Mouse (Mus musculus): ENCODE data around the gene Zfp61. TPM values are rescaled to one million over a fixed set of nuclear protein-coding genes. Genes with fewer than 3 reads are reported as not detected.

Zfp61 gene
- total RNA-seq (2021): 10 to 100 TPM; 21.6 to 24.2 TPM
- long read RNA-seq, experiment 1, transcript Zfp61-201 (7 exons, 2,480 nt): major isoform, 7 of 19 reads
- long read RNA-seq, experiment 1, partial matches to known transcripts: 1 of 19 reads
- long read RNA-seq, experiment 1, other reads (novel, unspliced or antisense): 11 of 19 reads
- long read RNA-seq, experiment 2, transcript Zfp61-201 (7 exons, 2,480 nt): major isoform, 8 of 17 reads
- long read RNA-seq, experiment 2, partial matches to known transcripts: 1 of 17 reads
- long read RNA-seq, experiment 2, other reads (novel, unspliced or antisense): 8 of 17 reads

GRCm38 (mm10) chr7:24300771-24301282, at the start of gene Zfp61:
Gene Zfp61, minus strand, starts transcription at chr7:24301232.
- no peak for TF ChIP-seq CTCF (conservative IDR thresholded peaks at IDR 0.05)
- no peak for DNase-seq (ENCODE audit: low spot score in 2 of 2)
- Histone ChIP-seq H3K27ac (peak within 1 kb of the TSS; percentile 95; the same call in 1 of the 2 replicates), H3K4me3 (peak within 1 kb of the TSS; percentile 86)

- no peak for TF ChIP-seq CTCF (conservative IDR thresholded peaks at IDR 0.05)
- H3K27ac ChIP-seq: no peak within 1 kb of the TSS
- no peak for DNase-seq (ENCODE audit: low spot score in 2 of 2)
- H3K4me3 ChIP-seq: no peak within 1 kb of the TSS
Observed at GRCm38 (mm10) chr7:24348896-24349295, 47.9 kb upstream of the Zfp61 start, which contains the start of gene Lypd5. Gene Lypd5, plus strand, starts transcription at chr7:24349196.

- no peak for DNase-seq (ENCODE audit: low spot score in 2 of 2)
- H3K4me3 ChIP-seq: no peak overlapping the region
- peak; percentile 17; the same call in 1 of the 2 replicates for TF ChIP-seq CTCF (conservative IDR thresholded peaks at IDR 0.05)
Observed at GRCm38 (mm10) chr7:24346444-24346843, 45.4 kb upstream of the Zfp61 start.

GRCm38 (mm10) chr7:24343701-24344272, 42.8 kb upstream of the Zfp61 start:
- H3K27ac ChIP-seq: 0 out of 2 replicates have a peak overlapping the region, but pooled peaks have one; percentile 46
- no peak for TF ChIP-seq CTCF (conservative IDR thresholded peaks at IDR 0.05)
- peak in 1 of 2 experiments; percentile 37 for DNase-seq (ENCODE audit: low spot score in 2 of 2)
- no peak overlapping the region for H3K4me3 ChIP-seq

More at GRCm38 (mm10) chr7:24346444-24346843, 45.4 kb upstream of the Zfp61 start:
- no peak overlapping the region for H3K27ac ChIP-seq

GRCm38 (mm10) chr7:24338241-24338640, 37.2 kb upstream of the Zfp61 start:
- TF ChIP-seq CTCF (conservative IDR thresholded peaks at IDR 0.05): peak; percentile 50
- H3K27ac ChIP-seq: no peak overlapping the region
- no peak for DNase-seq (ENCODE audit: low spot score in 2 of 2)
- no peak overlapping the region for H3K4me3 ChIP-seq

GRCm38 (mm10) chr7:24335699-24336309, 34.8 kb upstream of the Zfp61 start:
- Histone ChIP-seq H3K27ac (no peak overlapping the region), H3K4me3 (no peak overlapping the region)
- peak; percentile 60 to 78 for DNase-seq (ENCODE audit: low spot score in 2 of 2)
- peak; percentile 86 for TF ChIP-seq CTCF (conservative IDR thresholded peaks at IDR 0.05)

GRCm38 (mm10) chr7:24333304-24333986, 32.4 kb upstream of the Zfp61 start, which contains the start of gene Tescl:
Gene Tescl, minus strand, starts transcription at chr7:24333936.
- TF ChIP-seq CTCF (conservative IDR thresholded peaks at IDR 0.05): no peak
- DNase-seq (ENCODE audit: low spot score in 2 of 2): no peak
- Histone ChIP-seq H3K4me3 (peak within 1 kb of the TSS; percentile 23), H3K27ac (no peak within 1 kb of the TSS)

- no peak for TF ChIP-seq CTCF (conservative IDR thresholded peaks at IDR 0.05)
- H3K4me3 ChIP-seq: no peak overlapping the region
- DNase-seq (ENCODE audit: low spot score in 2 of 2): no peak
- no peak overlapping the region for H3K27ac ChIP-seq
Observed at GRCm38 (mm10) chr7:24327281-24327975, 26.4 kb upstream of the Zfp61 start.

GRCm38 (mm10) chr7:24326273-24327135, 25.5 kb upstream of the Zfp61 start:
- Histone ChIP-seq H3K27ac (0 out of 2 replicates have a peak overlapping the region, but pooled peaks have one; percentile 32), H3K4me3 (no peak overlapping the region; the same call in 1 of the 2 replicates)
- no peak for DNase-seq (ENCODE audit: low spot score in 2 of 2)
- TF ChIP-seq CTCF (conservative IDR thresholded peaks at IDR 0.05): no peak

- no peak for TF ChIP-seq CTCF (conservative IDR thresholded peaks at IDR 0.05)
- peak; percentile 33 to 38 for DNase-seq (ENCODE audit: low spot score in 2 of 2)
- H3K4me3 ChIP-seq: peak overlapping the region; percentile 38
- H3K27ac ChIP-seq: peak overlapping the region; percentile 36; the same call in 1 of the 2 replicates
Observed at GRCm38 (mm10) chr7:24325675-24326128, 24.7 kb upstream of the Zfp61 start.

- no peak for DNase-seq (ENCODE audit: low spot score in 2 of 2)
- no peak for TF ChIP-seq CTCF (conservative IDR thresholded peaks at IDR 0.05)
- H3K4me3 ChIP-seq: no peak overlapping the region; the same call in 1 of the 2 replicates
- H3K27ac ChIP-seq: no peak overlapping the region
Observed at GRCm38 (mm10) chr7:24325197-24325596, 24.2 kb upstream of the Zfp61 start.
